11 mouse cellular contexts compared by ENCODE assay signal in genomic region chr15:31247035-31247434, GRCm38 (mm10). TPM values are rescaled to one million over a fixed set of nuclear protein-coding genes. Genes with fewer than 3 reads are reported as not detected.
DNase-seq lines count a peak whose midpoint lies in the region; ATAC-seq lines count a peak whose summit lies in the region.
"Had no signal": no experiment of that assay in that cellular context is flagged by ENCODE, and none has a peak within 500 bp of the region (broad histone marks: within the 10 kb centered on the region; RNA-seq: fewer than 3 reads in every experiment).

No protein-coding gene starts in this region.

- peak; percentile 34 for ATAC-seq in forebrain, embryonic 16.5 days

- no peak overlapping the region for H3K4me3 ChIP-seq in forebrain, embryonic 16.5 days (replicated peaks; ENCODE audit: low read length)
- H3K4me3 ChIP-seq: hindbrain, embryonic 15.5 days had no signal

- H3K9me3 ChIP-seq in forebrain, embryonic 16.5 days (ENCODE audit: control insufficient read depth, low read length) = no peaks in the 10 kb centered on the region
- H3K9me3 ChIP-seq: hindbrain, embryonic 15.5 days had no signal

- H3K4me1 ChIP-seq in forebrain, embryonic 16.5 days (replicated peaks; ENCODE audit: control insufficient read depth, insufficient read depth, low read length) = peaks cover 11% of the 10 kb centered on the region

- 68% methylated on average over 9 of the region's 9 CpGs for WGBS in forebrain, embryonic 16.5 days

- no peak overlapping the region for H3K9ac ChIP-seq in forebrain, embryonic 16.5 days (replicated peaks; ENCODE audit: low read depth, low read length)
- H3K9ac ChIP-seq: hindbrain, embryonic 15.5 days had no signal

- no peaks in the 10 kb centered on the region for H3K27me3 ChIP-seq in forebrain, embryonic 16.5 days (replicated peaks; ENCODE audit: control insufficient read depth, insufficient read depth, low read length)
- H3K27me3 ChIP-seq: hindbrain, embryonic 15.5 days had no signal

- no peaks in the 10 kb centered on the region for H3K36me3 ChIP-seq in forebrain, embryonic 16.5 days (ENCODE audit: control insufficient read depth, insufficient read depth)
- H3K36me3 ChIP-seq: hindbrain, embryonic 15.5 days had no signal

- H3K4me2 ChIP-seq in forebrain, embryonic 16.5 days (ENCODE audit: low read length) = no peak overlapping the region
- H3K4me2 ChIP-seq: hindbrain, embryonic 15.5 days had no signal

- DNase-seq in layer of hippocampus, adult 11-12 months (ENCODE audit: low spot score) = peak; percentile 39
- DNase-seq in layer of hippocampus, adult 9-10 months (ENCODE audit: low spot score) = no peak
- peak; percentile 73 for DNase-seq in brain, adult 2 months (ENCODE audit: low read depth, low spot score)
- peak; percentile 70 for DNase-seq in cerebellum, adult 11-12 months
- DNase-seq in thymus, postnatal 10 days (ENCODE audit: low spot score in 2 of 2) = no peak
- DNase-seq in ovary, postnatal 14 days (ENCODE audit: low spot score) = no peak
- DNase-seq: gastrocnemius, postnatal 25 days; lung, adult 18-20 months; right cerebral cortex, adult 18-20 months had no signal

- H3K27ac ChIP-seq in forebrain, embryonic 16.5 days (ENCODE audit: low read length) = no peak overlapping the region
- H3K27ac ChIP-seq: hindbrain, embryonic 15.5 days had no signal

RNA-seq across cellular contexts. Expression of gene Dap, which starts 22.9 kb away (rescaled TPM):
- 18.0 and 20.4 TPM in 2 replicates for polyA plus RNA-seq in forebrain, embryonic 16.5 days (2015; fragmentation: Nextera tagmentation; extraction: Ambion mirVana)

Comparison
In these comparisons a context has a peak if more than half of its experiments do, and no peak if none do; other contexts are left out.
1. DNase-seq: peak in layer of hippocampus, adult 11-12 months (single experiment), brain, adult 2 months (single experiment) and cerebellum, adult 11-12 months (single experiment); none in layer of hippocampus, adult 9-10 months (single experiment), thymus, postnatal 10 days (0 of 2) and ovary, postnatal 14 days (single experiment).